Mouse (Mus musculus) heart, embryonic 13.5 days (tissue): ENCODE measurements around the gene Krtap21-1. TPM values are rescaled to one million over a fixed set of nuclear protein-coding genes. Genes with fewer than 3 reads are reported as not detected.

Experiments used
- ATAC-seq: fragments of 200-750 bp; cut with Nextera tagmentation; 2 replicates; pipeline ENCODE4 v1.8.0; 2017; ENCODE audit warnings: moderate TSS enrichment; ENCODE audit not compliant: insufficient number of reproducible peaks, low FRiP score, low TSS enrichment; ENCODE audit errors: extremely low read depth
- H3K27ac ChIP-seq: fragments of 300-500 bp; sonication (generic); replicated peaks from 2 replicates; pipeline ENCODE4 v1.5.1; 2015; ENCODE audit warnings: moderate library complexity, mild to moderate bottlenecking, inconsistent platforms
- H3K27me3 ChIP-seq: fragments of 300-500 bp; sonication (generic); replicated peaks from 2 replicates; pipeline ENCODE4 v1.6.1; 2015; ENCODE audit warnings: mild to moderate bottlenecking, inconsistent platforms
- H3K36me3 ChIP-seq: fragments of 300-500 bp; sonication (generic); 2 replicates; pipeline ENCODE4 v1.6.1; 2015; ENCODE audit warnings: mild to moderate bottlenecking, inconsistent platforms
- H3K4me1 ChIP-seq: fragments of 300-500 bp; sonication (generic); 2 replicates; pipeline ENCODE4 v1.6.1; 2015; ENCODE audit warnings: inconsistent platforms
- H3K4me2 ChIP-seq: fragments of 300-500 bp; sonication (generic); 2 replicates; pipeline ENCODE4 v1.6.1; 2015; ENCODE audit warnings: inconsistent platforms, mild to moderate bottlenecking, moderate library complexity
- H3K4me3 ChIP-seq: fragments of 300-500 bp; sonication (generic); 2 replicates; pipeline ENCODE4 v1.5.1; 2015; ENCODE audit warnings: moderate library complexity, mild to moderate bottlenecking, inconsistent platforms
- H3K9ac ChIP-seq: fragments of 300-500 bp; sonication (generic); 2 replicates; pipeline ENCODE4 v1.6.1; 2015; ENCODE audit warnings: inconsistent platforms, mild to moderate bottlenecking, moderate library complexity
- H3K9me3 ChIP-seq: fragments of 300-500 bp; sonication (generic); 2 replicates; pipeline ENCODE4 v1.6.1; 2016; ENCODE audit warnings: inconsistent platforms
- WGBS: fragments of 180-500 bp; shearing (Covaris S2); methylation state at CpG from one replicate; pipeline ENCODE4 v1.1.7; 2015; ENCODE audit warnings: mixed read lengths; 5-methylcytosine and 5-hydroxymethylcytosine counted together
- polyA plus RNA-seq: library from polyadenylated mRNA; unstranded; fragments of >200 nt; fragmentation: Nextera tagmentation; extraction: Ambion mirVana; gene quantifications from 2 replicates; pipeline ENCODE4 v1.2.1, GENCODE M21; 2015

Krtap21-1 gene
- not detected in 2 replicates for polyA plus RNA-seq

- H3K4me1 ChIP-seq: no peaks in the 10 kb centered on the region
- H3K36me3 ChIP-seq: no peaks in the 10 kb centered on the region
- no peak within 1 kb of the TSS for H3K27ac ChIP-seq
- no peak for ATAC-seq
- H3K9ac ChIP-seq: no peak within 1 kb of the TSS
- H3K27me3 ChIP-seq: no peaks in the 10 kb centered on the region
- no peak within 1 kb of the TSS for H3K4me3 ChIP-seq
- WGBS: 61% methylated on average over 2 of the region's 2 CpGs
- H3K9me3 ChIP-seq: no peaks in the 10 kb centered on the region
- no peak within 1 kb of the TSS for H3K4me2 ChIP-seq
Observed at GRCm38 (mm10) chr16:89403768-89404167, at the start of gene Krtap21-1. TSS of gene Krtap21-1 (minus strand) at chr16:89403868.

DNA sequence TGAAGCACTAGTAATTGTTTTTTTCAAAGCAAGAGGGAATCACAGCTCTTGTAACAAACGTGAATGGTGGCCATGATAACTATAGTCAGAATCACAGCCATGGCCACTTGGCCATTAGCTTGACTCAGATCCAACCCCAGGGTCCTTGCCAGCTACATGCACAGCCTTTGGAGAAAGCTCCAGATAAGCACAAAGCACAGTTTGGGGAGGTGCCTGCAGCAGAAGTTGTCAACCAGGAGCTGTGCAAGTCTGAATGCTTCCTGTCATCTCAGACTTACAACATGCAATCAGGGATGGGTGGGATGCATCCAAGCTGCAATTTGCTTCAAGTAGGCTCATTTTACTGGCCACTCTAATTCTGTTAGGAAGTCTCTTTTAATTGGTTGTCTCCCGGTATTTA, 25.9 kb upstream of the Krtap21-1 start:
- Histone ChIP-seq H3K27ac (no peak overlapping the region), H3K4me1 (peaks cover 8% of the 10 kb centered on the region; the same call in 1 of the 2 replicates), H3K4me3 (no peak overlapping the region), H3K9ac (no peak overlapping the region), H3K36me3 (no peaks in the 10 kb centered on the region), H3K4me2 (no peak overlapping the region), H3K27me3 (no peaks in the 10 kb centered on the region), H3K9me3 (peaks cover 6% of the 10 kb centered on the region; the same call in 1 of the 2 replicates)
- 60% methylated on average over 2 of the region's 2 CpGs for WGBS
- ATAC-seq: no peak

DNA sequence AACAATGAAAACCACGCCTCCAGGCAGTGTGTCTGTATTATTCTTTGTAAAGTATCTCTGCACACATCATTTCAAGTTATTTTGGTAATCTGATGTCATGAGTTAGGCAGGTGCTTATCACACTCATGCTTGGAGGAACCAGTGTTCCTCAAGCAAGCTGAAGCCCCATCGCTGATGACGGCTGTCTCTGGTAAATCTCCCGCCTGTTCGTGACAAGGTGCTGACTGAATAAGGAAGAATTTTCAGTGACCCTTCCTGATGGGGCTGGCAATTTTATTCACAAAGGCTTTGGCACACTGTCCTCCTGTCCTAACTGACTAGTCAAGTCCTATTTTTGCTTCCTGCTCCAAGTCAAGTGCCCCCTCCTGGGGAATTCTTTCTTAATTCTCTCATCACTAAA, 21.6 kb upstream of the Krtap21-1 start:
- Histone ChIP-seq H3K36me3 (no peaks in the 10 kb centered on the region), H3K9ac (no peak overlapping the region), H3K9me3 (peaks cover 6% of the 10 kb centered on the region; the same call in 1 of the 2 replicates), H3K27me3 (no peaks in the 10 kb centered on the region), H3K4me2 (no peak overlapping the region), H3K4me3 (no peak overlapping the region), H3K27ac (peak overlapping the region; percentile 60), H3K4me1 (peaks cover 8% of the 10 kb centered on the region; the same call in 1 of the 2 replicates)
- ATAC-seq: peak; percentile 37; the same call in 1 of the 2 replicates
- 30% methylated on average over 5 of the region's 5 CpGs for WGBS

DNA sequence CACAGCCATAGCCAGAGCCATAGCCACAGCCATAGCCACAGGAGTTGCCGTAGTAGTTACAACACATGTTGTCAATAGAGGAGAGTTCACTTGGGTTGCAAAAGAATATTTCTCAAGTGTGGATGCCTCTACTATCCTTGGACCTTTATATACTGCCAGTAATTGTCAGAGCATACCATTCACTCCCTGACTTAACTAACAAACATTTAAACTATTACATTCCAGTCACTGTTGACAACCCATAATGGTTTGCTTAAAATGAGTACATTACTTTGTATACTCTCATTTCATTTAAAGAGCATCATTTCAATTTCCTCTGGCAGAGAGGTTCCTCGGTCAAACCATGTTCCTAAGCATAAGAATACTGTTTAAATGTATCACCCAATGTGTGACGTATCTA, 16.3 kb upstream of the Krtap21-1 start, which contains the start of gene Krtap6-2:
Krtap6-2 (minus strand) TSS at position 101 of the 400 bp plus-strand sequence.
- H3K9me3 ChIP-seq: no peaks in the 10 kb centered on the region
- H3K9ac ChIP-seq: no peak within 1 kb of the TSS
- no peak within 1 kb of the TSS for H3K4me2 ChIP-seq
- no peak for ATAC-seq
- WGBS: 87% methylated on average over 3 of the region's 3 CpGs
- H3K27ac ChIP-seq: no peak within 1 kb of the TSS
- no peak within 1 kb of the TSS for H3K4me3 ChIP-seq
- peaks cover 4% of the 10 kb centered on the region; the same call in 1 of the 2 replicates for H3K4me1 ChIP-seq
- no peaks in the 10 kb centered on the region for H3K27me3 ChIP-seq
- H3K36me3 ChIP-seq: no peaks in the 10 kb centered on the region

- Histone ChIP-seq H3K4me2 (no peak overlapping the region), H3K27me3 (no peaks in the 10 kb centered on the region), H3K27ac (no peak overlapping the region), H3K4me1 (no peaks in the 10 kb centered on the region), H3K9me3 (no peaks in the 10 kb centered on the region), H3K9ac (no peak overlapping the region), H3K4me3 (no peak overlapping the region), H3K36me3 (no peaks in the 10 kb centered on the region)
- 77% methylated on average over 3 of the region's 3 CpGs for WGBS
- ATAC-seq: no peak
Observed at GRCm38 (mm10) chr16:89416311-89416710, 12.6 kb upstream of the Krtap21-1 start.

DNA sequence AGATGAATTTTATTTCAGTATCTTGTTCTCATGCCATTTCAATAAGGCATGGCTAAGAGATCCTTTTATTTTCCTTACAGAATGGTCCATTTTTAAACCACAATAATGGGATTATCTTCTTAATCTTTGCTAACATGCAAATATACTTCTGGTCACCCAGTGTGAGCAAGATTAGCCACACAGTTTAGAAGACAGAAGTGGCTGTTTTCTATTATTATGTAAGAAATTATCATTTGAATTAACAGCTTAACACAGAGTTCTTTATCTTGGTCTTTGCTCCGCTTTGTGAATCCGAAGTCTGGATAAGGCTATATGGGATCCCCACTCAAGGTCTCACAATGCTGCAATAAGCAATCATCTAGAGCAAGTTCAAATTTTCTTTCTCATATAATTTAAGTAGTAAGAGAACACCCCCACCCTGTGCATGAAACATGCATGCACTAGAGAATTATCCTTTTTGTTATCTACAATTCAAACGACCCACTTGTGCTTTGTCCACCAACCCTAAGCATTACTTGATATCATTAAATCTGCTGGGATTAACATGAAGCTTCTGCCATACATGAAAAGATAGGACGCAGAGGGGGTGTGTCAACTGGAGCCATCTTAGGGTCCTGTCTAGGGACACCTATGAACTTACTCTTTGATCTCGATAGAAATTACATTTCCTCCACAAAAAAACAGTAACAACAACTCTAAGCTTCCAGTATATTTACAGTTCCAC, 6.8 kb upstream of the Krtap21-1 start:
- no peak for ATAC-seq
- WGBS: 68% methylated on average over 5 of the region's 5 CpGs
- Histone ChIP-seq H3K4me2 (no peak overlapping the region), H3K4me1 (no peaks in the 10 kb centered on the region), H3K36me3 (no peaks in the 10 kb centered on the region), H3K4me3 (no peak overlapping the region), H3K9me3 (no peaks in the 10 kb centered on the region), H3K9ac (no peak overlapping the region), H3K27ac (no peak overlapping the region), H3K27me3 (no peaks in the 10 kb centered on the region)

GRCm38 (mm10) chr16:89372734-89373461, 30.8 kb downstream of the Krtap21-1 start:
- Histone ChIP-seq H3K9ac (no peak overlapping the region), H3K36me3 (no peaks in the 10 kb centered on the region), H3K27ac (no peak overlapping the region), H3K4me2 (no peak overlapping the region), H3K4me3 (no peak overlapping the region), H3K27me3 (no peaks in the 10 kb centered on the region), H3K9me3 (no peaks in the 10 kb centered on the region), H3K4me1 (no peaks in the 10 kb centered on the region)
- WGBS: 55% methylated on average over 2 of the region's 2 CpGs
- no peak for ATAC-seq

Other genes starting within 250 kb of the Krtap21-1 start
- not detected in 2 replicates for gene Gm9789, start 245.9 kb downstream of the Krtap21-1 start, polyA plus RNA-seq
- gene Gm7735, start 234.4 kb downstream of the Krtap21-1 start, polyA plus RNA-seq: not detected in 2 replicates
- not detected in 2 replicates for gene 1110057P08Rik, start 229.1 kb downstream of the Krtap21-1 start, polyA plus RNA-seq
- gene Krtap20-2, start 198.0 kb downstream of the Krtap21-1 start, polyA plus RNA-seq: not detected in 2 replicates
- not detected in 2 replicates for gene Krtap6-2, start 16.2 kb upstream of the Krtap21-1 start, polyA plus RNA-seq
- not detected in 2 replicates for gene Krtap8-1, start 84.1 kb upstream of the Krtap21-1 start, polyA plus RNA-seq
- gene Krtap7-1, start 104.5 kb upstream of the Krtap21-1 start, polyA plus RNA-seq: not detected in 2 replicates
- gene Krtap11-1, start 167.3 kb upstream of the Krtap21-1 start, polyA plus RNA-seq: not detected in 2 replicates